Mouse (Mus musculus) midbrain, embryonic 10.5 days (tissue): Measurements from ENCODE around the gene Tada1. TPM values are rescaled to one million over a fixed set of nuclear protein-coding genes. Genes with fewer than 3 reads are reported as not detected.

Experiments
- DNase-seq: peaks from one replicate; pipeline ENCODE4 v3.0.0-alpha.2; 2017; ENCODE audit warnings: low spot score
- H3K27ac ChIP-seq: fragments of 300-500 bp; sonication (generic); replicated peaks from 2 replicates; pipeline ENCODE4 v1.5.1; 2016; ENCODE audit warnings: mild to moderate bottlenecking
- H3K27me3 ChIP-seq: fragments of 300-500 bp; sonication (generic); 2 replicates; pipeline ENCODE4 v1.6.1; 2016; ENCODE audit warnings: low read depth, mild to moderate bottlenecking; ENCODE audit not compliant: poor library complexity, severe bottlenecking
- H3K36me3 ChIP-seq: fragments of 300-500 bp; sonication (generic); 2 replicates; pipeline ENCODE4 v1.6.1; 2016; ENCODE audit warnings: mild to moderate bottlenecking, moderate library complexity
- H3K4me1 ChIP-seq: fragments of 300-500 bp; sonication (generic); 2 replicates; pipeline ENCODE4 v1.6.1; 2016
- H3K4me3 ChIP-seq: fragments of 300-500 bp; sonication (generic); 2 replicates; pipeline ENCODE4 v1.5.1; 2016; ENCODE audit warnings: mild to moderate bottlenecking, moderate library complexity
- H3K9me3 ChIP-seq: fragments of 300-500 bp; sonication (generic); replicated peaks from 2 replicates; pipeline ENCODE4 v1.6.1; 2016; ENCODE audit warnings: mild to moderate bottlenecking
- WGBS: fragments of 180-500 bp; shearing (Covaris S2); methylation state at CpG from one replicate; pipeline ENCODE4 v1.1.7; 2016; 5-methylcytosine and 5-hydroxymethylcytosine counted together
- polyA plus RNA-seq: library from polyadenylated mRNA; unstranded; fragments of >200 nt; fragmentation: Nextera tagmentation; extraction: Ambion mirVana; gene quantifications from 2 replicates; pipeline ENCODE4 v1.2.1, GENCODE M21; 2016

Tada1 gene
- polyA plus RNA-seq, 1 experiment from 2014 or later: 70.3 TPM

GRCm38 (mm10) chr1:166391671-166392070 lies 12.8 kb downstream of the Tada1 start:
- DNase-seq: peak; percentile 6
- Histone ChIP-seq H3K36me3 (peaks cover 100% of the 10 kb centered on the region), H3K4me3 (no peak overlapping the region), H3K4me1 (no peaks in the 10 kb centered on the region), H3K27ac (no peak overlapping the region), H3K9me3 (no peaks in the 10 kb centered on the region), H3K27me3 (no peaks in the 10 kb centered on the region)
- 95% methylated on average over 6 of the region's 6 CpGs for WGBS

GRCm38 (mm10) chr1:166394770-166395169 lies 15.9 kb downstream of the Tada1 start:
- H3K27ac ChIP-seq: no peak overlapping the region
- DNase-seq: no peak
- H3K36me3 ChIP-seq: peaks cover 100% of the 10 kb centered on the region
- H3K27me3 ChIP-seq: no peaks in the 10 kb centered on the region
- WGBS: 88% methylated on average over 4 of the region's 4 CpGs
- no peak overlapping the region for H3K4me3 ChIP-seq
- H3K9me3 ChIP-seq: no peaks in the 10 kb centered on the region
- no peaks in the 10 kb centered on the region for H3K4me1 ChIP-seq

DNA sequence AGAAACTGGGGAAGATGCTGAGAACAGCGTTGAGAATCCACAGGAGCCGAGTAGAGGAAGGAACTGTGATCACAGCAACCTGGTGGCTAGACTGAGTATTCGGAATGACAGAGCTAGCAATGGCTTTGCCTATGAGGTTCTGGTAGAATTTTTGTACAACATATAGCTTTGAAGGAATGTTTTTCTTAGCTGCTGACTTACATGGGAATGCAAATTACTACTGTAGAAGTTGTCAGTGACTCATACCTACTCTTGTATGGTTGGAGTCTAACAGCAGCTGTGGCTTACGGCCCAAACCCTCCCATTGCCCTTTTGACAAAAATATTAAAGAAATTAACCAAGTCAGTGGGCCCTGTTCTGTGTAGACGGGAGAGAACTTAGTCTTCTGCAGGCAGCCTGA lies 16.8 kb downstream of the Tada1 start:
- Histone ChIP-seq H3K27me3 (no peaks in the 10 kb centered on the region), H3K9me3 (no peaks in the 10 kb centered on the region), H3K36me3 (peaks cover 100% of the 10 kb centered on the region), H3K4me1 (no peaks in the 10 kb centered on the region), H3K4me3 (no peak overlapping the region), H3K27ac (no peak overlapping the region)
- peak; percentile 2 for DNase-seq
- 93% methylated on average over 5 of the region's 5 CpGs for WGBS

GRCm38 (mm10) chr1:166396381-166396780 lies 17.5 kb downstream of the Tada1 start:
- Histone ChIP-seq H3K27me3 (no peaks in the 10 kb centered on the region), H3K4me1 (no peaks in the 10 kb centered on the region), H3K36me3 (peaks cover 100% of the 10 kb centered on the region), H3K4me3 (no peak overlapping the region), H3K9me3 (no peaks in the 10 kb centered on the region), H3K27ac (no peak overlapping the region)
- 92% methylated on average over 6 of the region's 6 CpGs for WGBS
- no peak for DNase-seq

- Histone ChIP-seq H3K4me1 (no peaks in the 10 kb centered on the region), H3K27me3 (no peaks in the 10 kb centered on the region), H3K9me3 (no peaks in the 10 kb centered on the region), H3K4me3 (no peak overlapping the region), H3K36me3 (peaks cover 100% of the 10 kb centered on the region), H3K27ac (no peak overlapping the region)
- DNase-seq: no peak
These were observed 22.6 kb downstream of the Tada1 start for GRCm38 (mm10) chr1:166401455-166401854.

DNA sequence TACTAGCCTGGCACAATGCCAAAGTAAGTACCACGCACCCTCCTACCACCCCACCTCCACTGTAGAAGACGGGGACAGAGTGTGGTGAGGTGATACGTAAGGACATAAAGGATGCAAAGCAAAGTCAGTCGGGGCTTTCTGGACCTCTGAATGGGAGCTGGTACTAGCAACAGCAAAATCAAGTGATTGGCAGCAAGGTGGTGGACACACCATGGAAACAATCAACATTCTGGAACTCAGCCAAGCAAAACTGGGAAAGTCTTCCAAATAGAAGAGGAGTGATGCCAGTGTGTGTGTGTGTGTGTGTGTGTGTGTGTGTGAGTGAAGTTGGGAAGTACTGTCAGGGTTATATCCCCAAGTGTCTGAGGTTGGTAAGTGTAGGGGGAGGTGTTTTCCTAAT lies 23.1 kb downstream of the Tada1 start:
- 95% methylated on average over 4 of the region's 4 CpGs for WGBS
- Histone ChIP-seq H3K9me3 (no peaks in the 10 kb centered on the region), H3K27ac (no peak overlapping the region), H3K4me1 (no peaks in the 10 kb centered on the region), H3K4me3 (no peak overlapping the region), H3K36me3 (peaks cover 100% of the 10 kb centered on the region), H3K27me3 (no peaks in the 10 kb centered on the region)
- DNase-seq: no peak

GRCm38 (mm10) chr1:166403846-166404245 lies 24.9 kb downstream of the Tada1 start:
- DNase-seq: no peak
- Histone ChIP-seq H3K4me1 (peaks cover 10% of the 10 kb centered on the region), H3K4me3 (no peak overlapping the region), H3K9me3 (no peaks in the 10 kb centered on the region), H3K27me3 (no peaks in the 10 kb centered on the region), H3K27ac (no peak overlapping the region), H3K36me3 (peaks cover 94% of the 10 kb centered on the region)
- WGBS: 88% methylated on average over 3 of the region's 3 CpGs

GRCm38 (mm10) chr1:166409177-166409700 lies 30.3 kb downstream of the Tada1 start:
- WGBS: 2% methylated on average over 45 of the region's 45 CpGs
- DNase-seq: no peak

GRCm38 (mm10) chr1:166409701-166410220 lies 30.9 kb downstream of the Tada1 start, which contains the start of gene Pogk:
TSS of gene Pogk (minus strand) at chr1:166409863.
- H3K27ac ChIP-seq: peak within 1 kb of the TSS; percentile 98
- peak; percentile 91 for DNase-seq
- peaks cover 35% of the 10 kb centered on the region for H3K36me3 ChIP-seq
- H3K4me1 ChIP-seq: peaks cover 22% of the 10 kb centered on the region
- H3K27me3 ChIP-seq: peaks cover 7% of the 10 kb centered on the region
- WGBS: 8% methylated on average over 49 of the region's 49 CpGs
- H3K9me3 ChIP-seq: peaks cover 14% of the 10 kb centered on the region
- peak within 1 kb of the TSS; percentile 84 for H3K4me3 ChIP-seq

More at GRCm38 (mm10) chr1:166409177-166409700, 30.3 kb downstream of the Tada1 start:
- peaks cover 40% of the 10 kb centered on the region for H3K36me3 ChIP-seq
- peak overlapping the region; percentile 98 for H3K27ac ChIP-seq
- H3K9me3 ChIP-seq: peaks cover 14% of the 10 kb centered on the region
- peaks cover 22% of the 10 kb centered on the region for H3K4me1 ChIP-seq
- H3K4me3 ChIP-seq: peak overlapping the region; percentile 84
- peaks cover 7% of the 10 kb centered on the region for H3K27me3 ChIP-seq

GRCm38 (mm10) chr1:166411541-166411940 lies 32.6 kb downstream of the Tada1 start:
- peaks cover 14% of the 10 kb centered on the region for H3K9me3 ChIP-seq
- DNase-seq: no peak
- H3K4me1 ChIP-seq: peaks cover 22% of the 10 kb centered on the region
- no peak overlapping the region for H3K4me3 ChIP-seq
- peaks cover 7% of the 10 kb centered on the region for H3K27me3 ChIP-seq
- WGBS: 92% methylated on average over 1 of the region's 1 CpGs
- H3K36me3 ChIP-seq: peaks cover 17% of the 10 kb centered on the region
- H3K27ac ChIP-seq: no peak overlapping the region

DNA sequence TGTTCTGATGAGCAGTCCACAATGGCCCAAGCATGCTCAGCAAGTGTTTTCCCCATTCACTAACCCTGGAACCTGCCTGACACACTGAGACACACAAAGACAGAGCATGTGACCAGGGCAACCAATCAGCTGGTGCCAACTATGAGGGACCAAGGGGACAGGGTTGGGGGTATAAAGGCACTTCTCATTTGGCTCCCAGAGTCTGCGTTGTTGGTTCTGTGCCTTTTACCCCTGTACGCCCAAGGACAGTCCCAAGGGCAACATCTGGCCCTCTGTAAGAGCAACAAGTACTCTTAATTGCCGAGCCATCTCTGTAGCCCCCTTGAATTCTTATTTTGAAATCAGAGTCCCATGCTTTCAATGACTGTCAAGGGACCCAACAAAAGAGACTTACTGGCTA lies 33.4 kb downstream of the Tada1 start:
- peaks cover 10% of the 10 kb centered on the region for H3K36me3 ChIP-seq

DNA sequence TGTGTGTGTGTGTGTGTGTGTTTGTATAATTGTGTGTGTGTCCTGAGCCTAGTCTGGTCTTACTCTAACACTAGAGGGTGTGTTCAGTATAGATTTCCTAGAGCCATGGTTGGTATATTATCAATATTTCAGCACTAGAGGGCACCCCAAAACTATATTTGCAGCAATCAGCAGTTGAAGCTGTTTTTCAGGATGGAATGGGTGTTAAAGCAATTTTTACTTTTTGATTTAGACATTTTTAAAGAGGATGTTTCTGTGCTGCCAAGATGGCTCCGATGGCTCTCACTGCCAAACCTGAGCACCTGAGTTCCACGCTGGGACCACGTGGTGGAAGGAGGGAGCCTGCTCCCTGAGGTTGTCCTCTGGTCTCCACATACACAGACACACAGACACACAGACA lies 50.2 kb downstream of the Tada1 start:
- no peaks in the 10 kb centered on the region for H3K9me3 ChIP-seq
- WGBS: 81% methylated on average over 3 of the region's 3 CpGs
- H3K27me3 ChIP-seq: no peaks in the 10 kb centered on the region
- no peak for DNase-seq
- H3K36me3 ChIP-seq: no peaks in the 10 kb centered on the region
- no peaks in the 10 kb centered on the region for H3K4me1 ChIP-seq
- H3K27ac ChIP-seq: no peak overlapping the region
- no peak overlapping the region for H3K4me3 ChIP-seq

More for the DNA sequence above, 33.4 kb downstream of the Tada1 start:
- peaks cover 22% of the 10 kb centered on the region for H3K4me1 ChIP-seq
- H3K27me3 ChIP-seq: peaks cover 7% of the 10 kb centered on the region
- 89% methylated on average over 3 of the region's 3 CpGs for WGBS
- DNase-seq: no peak
- no peak overlapping the region for H3K27ac ChIP-seq
- H3K9me3 ChIP-seq: peaks cover 14% of the 10 kb centered on the region
- H3K4me3 ChIP-seq: no peak overlapping the region

- WGBS: 73% methylated on average over 10 of the region's 10 CpGs
- H3K4me1 ChIP-seq: no peaks in the 10 kb centered on the region
- no peak overlapping the region for H3K4me3 ChIP-seq
- H3K27me3 ChIP-seq: no peaks in the 10 kb centered on the region
- H3K27ac ChIP-seq: no peak overlapping the region
- no peak for DNase-seq
- H3K9me3 ChIP-seq: no peaks in the 10 kb centered on the region
- H3K36me3 ChIP-seq: no peaks in the 10 kb centered on the region
These were observed 51.0 kb downstream of the Tada1 start for GRCm38 (mm10) chr1:166429809-166430431.
